Mouse (Mus musculus): ENCODE results near the gene Med22. TPM values are rescaled to one million over a fixed set of nuclear protein-coding genes. Genes with fewer than 3 reads are reported as not detected.

Med22 gene
- total RNA-seq (2021), result 10 to 100 TPM; 23.7 to 25.6 TPM

DNA sequence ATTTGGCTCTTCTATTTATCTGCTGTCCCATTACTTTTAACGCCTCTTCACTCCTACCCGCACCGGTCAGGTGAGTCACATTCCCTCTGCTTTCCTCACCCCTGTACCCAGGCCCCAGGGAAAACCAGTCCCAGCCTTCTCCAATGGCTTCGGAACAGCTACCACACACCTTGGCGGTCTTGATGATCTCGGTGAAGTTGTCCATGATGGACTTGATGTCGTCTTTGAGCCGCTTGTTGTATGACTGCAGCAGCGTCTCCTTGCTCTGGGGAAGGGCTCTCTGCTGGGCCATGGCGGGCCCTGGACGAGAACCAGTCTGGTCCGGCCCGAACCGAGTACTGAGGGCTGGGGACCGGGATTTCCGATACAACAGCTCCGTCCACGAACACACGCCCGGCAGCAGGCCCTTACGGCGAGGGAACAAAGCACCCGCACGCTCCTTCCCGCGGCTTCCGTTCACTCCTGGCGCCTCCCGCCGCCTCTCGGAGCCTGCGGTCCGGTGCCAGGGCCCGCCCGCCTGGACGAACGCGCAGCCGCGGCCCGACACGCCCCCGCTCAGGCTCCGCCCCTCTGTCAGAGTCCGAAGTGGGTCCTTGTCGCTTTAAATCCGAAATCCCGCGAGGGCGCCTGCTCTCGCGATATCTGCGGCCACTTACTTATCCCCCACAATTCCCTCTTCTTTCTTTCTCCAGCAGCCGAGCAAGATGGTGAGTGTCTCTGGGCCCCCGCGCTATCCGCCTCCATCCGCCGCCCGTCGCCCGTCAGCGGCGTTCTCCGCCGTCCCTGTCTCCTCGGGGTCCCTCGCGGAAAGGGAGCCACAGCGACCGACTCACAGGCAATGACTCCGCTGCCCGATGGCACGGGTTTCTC lies at the start of gene Med22, which contains the start of gene Rpl7a:
TSS of gene Med22 (minus strand) at position 554 of the 870 bp plus-strand sequence.
TSS of gene Rpl7a (plus strand) at position 641 of the 870 bp plus-strand sequence.
- peak; percentile 99 for DNase-seq (ENCODE audit: low spot score)
- intact Hi-C loops (cut with DNase I), result loop anchor here (5.0 kb wide), 1 partner anchor 97 kb away; the partner anchor contains the start of gene Cacfd1

DNA sequence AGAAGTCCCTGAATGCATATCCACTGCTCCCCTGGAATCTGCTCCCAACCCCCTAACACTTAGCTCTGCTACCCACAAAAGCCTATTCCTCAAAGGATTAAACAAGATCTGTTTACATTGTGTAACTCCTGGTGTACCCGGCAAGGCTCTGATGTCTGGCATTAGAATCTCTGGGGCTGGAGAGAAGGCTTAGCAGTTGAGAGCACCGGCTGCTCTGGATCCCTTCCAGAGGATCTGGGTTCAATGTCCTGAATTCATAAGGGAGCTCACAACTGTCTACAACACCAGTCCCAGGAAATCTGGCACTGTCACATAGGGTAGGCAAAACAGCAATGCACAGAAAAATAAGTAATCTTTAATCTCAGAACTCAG lies 47.0 kb upstream of the Med22 start:
- DNase-seq (ENCODE audit: low spot score), result no peak
- intact Hi-C loops (cut with DNase I), result no loop called here

DNA sequence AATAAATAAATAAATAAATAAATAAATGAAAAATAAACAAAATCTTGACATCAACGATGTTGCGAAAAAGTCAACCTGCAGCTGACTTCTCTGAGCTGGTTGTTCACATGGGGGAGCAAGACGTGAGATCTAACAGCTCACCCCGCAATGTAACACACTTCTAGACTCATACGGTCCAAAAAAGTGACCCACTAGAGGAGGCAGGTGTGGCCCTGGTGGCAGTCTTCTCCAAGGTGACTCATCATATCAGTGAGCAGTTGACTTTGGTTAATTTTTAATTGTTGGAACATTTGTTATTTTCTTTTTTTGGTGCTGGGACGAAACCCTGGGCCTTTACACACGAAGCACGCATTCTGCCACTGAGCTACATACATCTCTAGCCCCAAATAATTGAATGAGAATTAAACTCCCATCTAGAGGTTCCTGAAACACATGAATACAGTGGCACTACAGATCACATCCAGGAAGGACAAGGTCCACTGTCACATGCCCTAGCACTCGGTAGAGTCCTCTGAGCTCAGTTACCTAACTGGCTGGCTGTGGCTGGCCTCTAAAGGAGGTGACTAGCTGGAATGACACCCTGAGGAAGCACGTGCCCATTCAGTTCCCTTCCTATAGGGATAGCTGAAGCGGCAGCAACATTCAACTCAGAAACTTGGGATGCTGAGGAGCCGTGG lies 46.5 kb upstream of the Med22 start:
- intact Hi-C loops (cut with DNase I), result no loop called here
- DNase-seq (ENCODE audit: low spot score), result no peak

DNA sequence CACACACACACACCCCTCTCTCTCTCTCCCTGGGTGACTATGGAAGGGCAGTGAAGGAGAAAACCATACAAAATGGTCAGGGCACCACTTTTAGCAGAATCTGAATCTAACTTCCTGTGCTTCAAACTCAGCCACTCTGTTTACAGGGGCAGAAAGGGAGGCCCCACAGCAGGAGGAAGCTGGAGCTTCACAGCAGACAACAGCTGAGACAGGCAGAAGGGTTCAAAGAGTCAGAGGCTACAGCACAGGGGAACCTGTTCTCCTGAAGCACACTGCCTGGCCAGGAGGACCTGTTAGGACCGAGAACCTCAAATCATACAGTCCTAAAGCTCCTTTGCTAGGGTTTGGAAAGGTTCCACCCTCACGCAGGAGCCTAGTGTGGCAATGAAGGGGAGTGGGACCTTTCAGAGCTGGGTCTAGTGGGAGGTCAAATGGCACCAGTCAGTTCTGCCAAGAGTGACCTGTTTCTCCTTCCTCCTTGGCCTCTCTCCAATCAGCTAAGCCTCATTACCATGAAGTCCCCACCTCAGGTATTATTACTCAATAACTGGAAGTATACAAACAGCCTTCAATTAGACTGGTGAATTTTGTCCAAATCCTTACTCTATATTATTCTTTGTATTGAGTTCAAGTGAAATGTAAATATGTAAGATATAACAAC lies 44.4 kb upstream of the Med22 start:
- intact Hi-C loops (cut with DNase I), result no loop called here
- DNase-seq (ENCODE audit: low spot score), result no peak

DNA sequence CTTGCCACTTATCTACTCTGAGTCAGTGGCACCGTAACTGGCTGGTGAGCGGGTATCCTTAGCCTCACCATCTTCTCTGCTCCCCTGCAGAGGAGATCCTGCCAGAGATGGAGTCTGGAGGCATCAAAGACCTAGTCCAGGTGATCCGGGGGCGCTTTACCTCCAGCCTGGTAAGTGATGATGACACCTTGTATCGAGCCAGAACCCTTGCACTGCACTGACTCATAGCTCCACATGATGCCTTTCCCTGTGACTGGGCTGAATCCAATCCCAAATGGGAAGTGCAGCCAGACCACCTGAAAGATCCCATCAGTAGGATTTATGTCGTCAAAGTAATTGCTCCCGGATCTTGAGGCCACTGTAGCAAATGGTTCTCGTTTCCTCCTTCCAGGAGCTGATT lies 42.4 kb upstream of the Med22 start:
- intact Hi-C loops (cut with DNase I), result no loop called here
- no peak for DNase-seq (ENCODE audit: low spot score)

DNA sequence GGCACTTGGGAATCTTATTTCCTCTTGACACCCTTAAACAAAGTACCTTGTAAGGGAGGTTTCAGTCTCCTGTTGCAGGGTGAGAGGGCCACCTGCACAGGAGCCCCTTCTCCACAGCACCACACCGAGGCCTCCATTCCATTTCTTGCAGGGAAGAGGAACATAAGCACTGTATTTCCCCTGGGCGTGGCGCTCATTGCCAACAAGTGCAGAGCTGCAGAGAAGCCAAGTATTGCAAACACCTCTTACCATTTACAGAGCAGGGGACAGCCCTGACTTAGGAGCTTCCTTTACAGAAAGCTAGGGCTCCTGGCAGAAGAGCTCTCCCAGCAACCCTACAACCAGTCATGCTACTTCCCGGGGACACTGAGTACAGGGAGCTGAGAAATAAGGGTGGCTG lies 41.7 kb upstream of the Med22 start:
- DNase-seq (ENCODE audit: low spot score), result no peak
- intact Hi-C loops (cut with DNase I), result no loop called here

DNA sequence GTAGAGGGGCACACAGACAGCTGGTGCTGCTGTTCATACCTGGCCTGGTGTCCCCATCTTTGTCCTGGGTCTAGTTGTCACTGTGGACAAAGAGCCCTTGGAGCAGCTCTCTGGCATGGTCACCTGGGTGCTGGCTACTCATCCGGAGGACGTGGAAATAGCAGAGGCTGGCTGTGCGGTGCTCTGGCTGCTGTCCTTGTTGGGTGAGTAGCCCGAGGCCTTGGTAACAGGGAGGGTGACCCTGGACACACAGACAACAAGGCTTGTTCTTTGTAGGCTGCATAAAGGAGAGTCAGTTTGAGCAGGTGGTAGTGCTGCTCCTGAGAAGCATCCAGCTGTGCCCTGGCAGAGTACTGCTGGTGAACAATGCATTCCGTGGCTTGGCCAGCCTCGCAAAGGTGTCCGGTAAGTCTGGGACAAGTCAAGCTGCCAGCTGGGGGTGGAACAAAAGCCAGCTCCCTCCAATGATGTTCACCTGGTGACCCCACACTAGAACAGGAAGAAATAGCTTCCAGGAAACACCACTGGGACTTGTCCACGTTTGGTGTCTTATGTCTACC lies 40.9 kb upstream of the Med22 start:
- DNase-seq (ENCODE audit: low spot score), result no peak
- intact Hi-C loops (cut with DNase I), result no loop called here

DNA sequence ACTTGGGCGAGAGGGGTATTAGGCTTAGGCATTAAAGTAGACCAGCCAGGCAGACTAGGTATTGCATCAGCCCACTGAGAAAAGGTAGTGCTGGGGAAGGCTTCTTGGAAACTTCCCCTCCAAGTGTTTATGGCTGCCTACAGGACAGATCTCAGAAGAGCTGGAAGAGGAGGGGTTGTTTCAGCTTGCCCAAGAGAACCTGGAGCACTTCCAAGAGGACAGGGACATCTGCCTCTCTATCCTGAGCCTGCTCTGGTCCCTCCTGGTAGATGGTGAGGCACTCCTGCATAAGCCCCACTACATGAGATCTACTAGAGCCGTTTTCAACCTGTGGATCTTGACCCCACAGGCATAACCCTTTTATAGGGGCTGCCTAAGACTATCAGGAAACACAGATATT lies 39.9 kb upstream of the Med22 start:
- no peak for DNase-seq (ENCODE audit: low spot score)
- intact Hi-C loops (cut with DNase I), result no loop called here

DNA sequence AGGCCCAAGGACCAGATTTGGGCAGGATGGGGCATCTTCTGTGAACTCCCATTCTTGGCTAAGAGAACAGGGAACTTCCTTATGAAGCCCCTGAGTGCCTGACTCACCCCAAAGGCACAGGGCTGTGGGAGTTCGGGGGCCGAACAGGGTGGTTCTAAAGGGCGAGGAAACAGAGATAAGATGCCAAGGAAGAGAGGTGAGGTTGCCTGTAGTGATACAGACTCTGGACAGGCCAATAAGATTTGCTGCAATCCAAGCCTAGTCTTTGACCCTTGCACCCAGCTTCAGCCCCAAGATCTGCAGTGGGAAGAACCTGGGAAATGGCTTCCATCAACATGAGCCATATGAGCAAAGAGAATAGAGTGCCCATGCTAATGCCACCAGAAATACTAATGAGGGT lies 32.8 kb upstream of the Med22 start:
- intact Hi-C loops (cut with DNase I), result no loop called here
- DNase-seq (ENCODE audit: low spot score), result no peak

DNA sequence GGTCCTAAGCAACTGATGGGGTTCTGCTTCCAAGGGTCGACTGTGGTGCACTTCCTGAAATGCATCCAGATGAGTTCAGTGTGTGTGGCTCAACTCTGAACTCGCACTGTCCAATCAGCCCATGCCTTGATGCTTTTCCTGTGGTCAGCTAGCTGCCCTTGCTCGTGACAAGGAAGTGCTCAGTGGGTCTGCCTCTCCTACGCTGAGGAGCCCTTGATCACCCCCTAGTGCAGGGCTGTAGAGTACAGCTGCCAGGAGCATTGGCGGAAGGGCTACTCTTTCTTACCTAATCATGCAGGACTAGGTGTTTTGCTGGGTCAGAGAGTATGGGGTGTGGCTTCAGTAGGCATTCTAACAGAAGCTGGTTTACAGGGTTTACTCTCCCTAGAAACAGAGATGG lies 31.1 kb upstream of the Med22 start:
- no peak for DNase-seq (ENCODE audit: low spot score)

DNA sequence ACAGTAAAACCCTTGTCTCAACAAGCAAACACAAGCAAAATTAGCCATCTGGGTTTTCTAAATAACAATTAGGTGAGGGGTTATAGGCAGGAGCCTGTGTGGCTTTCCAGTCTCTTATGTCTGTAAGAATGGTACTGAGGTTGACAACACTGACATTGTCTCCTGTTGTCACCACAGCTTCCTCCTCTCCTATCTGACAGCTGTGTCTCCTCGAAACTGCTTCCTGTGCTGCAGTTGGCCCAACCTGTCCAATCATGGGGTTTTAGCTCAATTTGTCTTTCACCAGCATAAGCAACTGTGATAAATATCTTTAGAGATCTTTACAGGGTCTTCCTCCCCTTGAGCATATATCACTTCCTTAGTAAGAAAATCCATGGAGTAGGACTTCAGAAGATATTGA lies 25.9 kb upstream of the Med22 start:
- intact Hi-C loops (cut with DNase I), result loop anchor here (2.0 kb wide), 1 partner anchor 28 kb away; the partner anchor contains the start of gene Rexo4

More for the DNA sequence above, 31.1 kb upstream of the Med22 start:
- intact Hi-C loops (cut with DNase I), result no loop called here

DNA sequence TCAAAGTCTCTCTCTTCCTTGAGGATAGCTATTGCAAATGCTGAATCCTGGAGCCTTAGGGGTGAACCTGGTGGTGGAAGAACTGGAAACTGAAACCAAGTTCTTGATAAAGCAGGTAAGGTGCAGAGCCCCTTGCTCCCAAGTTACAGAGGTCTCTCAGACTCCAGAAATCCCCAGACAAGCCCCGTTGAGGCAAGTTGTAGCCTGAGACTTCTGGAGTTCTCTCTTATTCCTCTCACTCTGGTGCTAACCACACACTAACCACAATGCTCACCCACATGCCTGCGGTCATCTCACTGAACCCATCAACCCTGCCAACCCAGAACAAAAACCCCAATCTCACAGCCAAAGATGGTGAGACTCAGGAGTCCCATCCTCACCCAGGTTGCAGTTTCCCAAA lies 24.8 kb upstream of the Med22 start:
- intact Hi-C loops (cut with DNase I), result no loop called here
- DNase-seq (ENCODE audit: low spot score), result no peak

More for the DNA sequence above, 25.9 kb upstream of the Med22 start:
- no peak for DNase-seq (ENCODE audit: low spot score)

DNA sequence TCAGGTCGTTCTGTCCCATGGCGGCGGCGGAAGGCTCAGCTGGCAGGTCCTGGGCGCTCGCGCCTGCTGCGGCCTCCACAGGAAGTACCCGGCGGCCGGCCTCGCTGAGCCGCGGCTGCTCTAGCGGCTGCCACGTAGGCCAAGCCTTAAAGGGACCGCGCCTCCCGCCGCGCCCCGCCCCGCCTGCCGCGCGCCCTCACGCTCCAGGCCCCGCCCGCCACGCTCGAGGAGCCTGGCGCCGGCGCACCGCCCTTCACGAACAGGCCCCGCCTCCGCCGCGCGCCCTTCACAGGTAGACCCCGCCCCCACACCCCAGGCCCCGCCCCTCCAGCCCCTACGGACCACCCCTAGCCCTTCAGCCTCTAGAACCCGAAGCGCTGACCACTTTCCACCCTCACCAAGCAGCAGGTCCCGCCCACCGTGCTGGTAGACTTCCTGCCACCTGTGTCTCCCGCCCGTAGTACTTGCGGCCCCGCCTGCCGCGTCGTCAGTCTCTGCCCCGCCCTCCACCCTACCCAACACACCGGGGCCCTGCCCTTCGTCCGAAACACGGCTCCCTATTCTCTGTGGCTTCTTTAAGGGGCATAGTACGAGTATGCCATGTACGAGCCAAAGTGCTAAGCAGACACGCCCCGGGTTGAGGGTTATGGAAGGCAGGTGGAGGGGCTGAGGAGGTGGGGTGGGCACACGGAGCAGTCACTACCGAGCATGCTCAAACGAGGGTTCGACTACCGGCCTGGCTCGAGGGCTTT lies 23.0 kb upstream of the Med22 start, which contains the start of the genes Surf4 and Stkld1:
TSS of gene Surf4 (minus strand) at position 625 of the 752 bp plus-strand sequence.
TSS of gene Stkld1 (plus strand) at position 744 of the 752 bp plus-strand sequence.
- DNase-seq (ENCODE audit: low spot score), result peak; percentile 86
- intact Hi-C loops (cut with DNase I), result loop anchor here (2.0 to 5.0 kb wide), 3 partner anchors 17 to 304 kb away; partner anchors contain the start of genes Surf1 and Surf2

DNA sequence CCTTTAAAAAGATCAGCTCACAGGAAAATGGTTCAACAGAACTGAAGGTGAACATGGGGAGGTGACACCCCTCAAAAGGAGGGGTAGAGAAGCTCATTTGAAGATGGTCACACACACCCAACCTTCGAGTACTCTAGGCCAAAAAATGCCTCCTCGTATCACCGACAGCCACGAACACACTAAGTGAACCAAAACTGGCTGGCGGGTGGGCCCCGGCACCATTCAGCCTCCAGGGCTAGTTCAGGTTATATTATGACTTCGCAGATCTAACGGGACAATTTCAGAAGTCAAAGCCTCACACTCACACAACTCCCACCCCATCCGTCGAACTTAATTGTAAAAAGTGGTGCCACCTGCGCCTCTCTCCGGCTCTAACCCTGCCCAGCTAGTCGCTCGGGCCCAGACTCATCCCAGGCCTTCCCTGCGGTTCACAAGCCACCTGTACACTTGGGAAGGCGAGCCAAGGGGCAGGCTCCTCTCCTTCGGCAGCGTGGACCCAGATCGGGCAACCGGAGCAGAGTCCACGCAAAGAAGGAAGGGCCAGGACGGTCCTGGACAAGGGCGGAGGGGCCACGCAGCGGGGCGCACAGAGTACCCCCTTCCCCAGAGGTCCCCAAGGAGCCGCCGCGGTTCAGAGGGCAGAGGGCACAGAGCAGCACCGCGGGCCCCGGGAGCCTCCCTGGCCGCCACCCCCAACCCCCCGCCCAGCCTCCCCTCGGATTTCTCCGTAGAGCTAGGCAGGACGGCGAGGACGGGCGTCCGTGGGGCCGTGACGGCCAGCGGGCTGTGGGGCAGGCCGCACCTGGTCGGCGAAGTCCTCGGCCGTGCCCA lies 22.2 kb upstream of the Med22 start:
- intact Hi-C loops (cut with DNase I), result loop anchor here (2.0 to 5.0 kb wide), 3 partner anchors 16 to 305 kb away; partner anchors contain the start of genes Surf1 and Surf2
- DNase-seq (ENCODE audit: low spot score), result no peak

DNA sequence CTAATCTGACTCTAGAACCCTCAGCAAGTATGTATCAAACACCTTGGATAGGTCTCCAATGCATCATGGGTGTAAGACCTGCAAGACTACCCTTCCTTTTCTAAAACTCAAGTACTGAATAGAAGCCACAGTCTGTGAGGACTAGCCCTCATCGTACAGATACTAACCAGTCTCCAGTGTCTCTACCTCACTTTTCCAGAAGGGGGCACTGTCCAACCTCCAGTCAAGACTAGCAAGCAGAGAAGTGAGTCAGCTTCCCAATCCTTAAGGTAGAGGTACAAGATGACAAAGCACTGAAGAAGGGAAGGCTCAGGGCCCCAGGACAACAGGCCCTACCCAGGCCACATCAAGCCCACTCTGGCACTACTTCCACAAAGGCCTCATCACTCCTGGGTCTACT lies 19.9 kb upstream of the Med22 start:
- no peak for DNase-seq (ENCODE audit: low spot score)
- intact Hi-C loops (cut with DNase I), result loop anchor here (2.0 to 5.0 kb wide), 3 partner anchors 82 to 307 kb away; no protein-coding TSS in a partner anchor

DNA sequence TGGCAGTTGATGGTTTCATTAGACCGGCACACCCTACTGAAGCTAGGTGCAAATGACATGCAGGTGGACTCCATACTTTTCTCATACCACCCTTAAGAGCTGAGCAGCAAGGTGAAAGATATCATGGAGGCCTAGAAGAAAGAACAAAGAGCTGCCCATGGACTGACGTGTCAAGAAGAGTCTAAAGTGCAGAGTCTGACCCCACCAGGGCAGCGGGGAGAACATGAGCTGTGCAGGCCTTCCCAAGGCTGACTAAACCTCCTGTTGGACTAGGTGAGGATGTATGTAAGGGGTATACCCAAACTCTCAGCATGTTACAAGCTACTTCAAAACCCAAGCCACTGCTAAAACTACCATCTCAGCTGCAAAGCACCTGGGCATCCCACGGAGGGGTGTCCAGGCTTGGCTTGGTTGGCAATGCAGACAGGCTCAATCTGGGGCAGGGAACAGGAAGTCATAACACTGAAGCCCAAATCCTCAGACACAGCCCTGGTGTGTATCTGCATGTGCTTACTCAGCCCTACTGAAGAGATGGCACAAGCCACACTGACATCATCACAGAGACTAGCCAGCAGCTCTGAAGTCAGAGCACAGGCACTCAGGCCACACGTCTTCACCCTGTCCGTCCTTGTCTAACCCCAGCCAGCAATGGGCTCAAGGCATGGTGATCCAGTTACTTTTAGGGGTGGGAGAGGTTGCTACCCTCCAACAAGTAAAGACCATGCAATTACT lies 17.4 kb upstream of the Med22 start:
- no peak for DNase-seq (ENCODE audit: low spot score)
- intact Hi-C loops (cut with DNase I), result no loop called here

DNA sequence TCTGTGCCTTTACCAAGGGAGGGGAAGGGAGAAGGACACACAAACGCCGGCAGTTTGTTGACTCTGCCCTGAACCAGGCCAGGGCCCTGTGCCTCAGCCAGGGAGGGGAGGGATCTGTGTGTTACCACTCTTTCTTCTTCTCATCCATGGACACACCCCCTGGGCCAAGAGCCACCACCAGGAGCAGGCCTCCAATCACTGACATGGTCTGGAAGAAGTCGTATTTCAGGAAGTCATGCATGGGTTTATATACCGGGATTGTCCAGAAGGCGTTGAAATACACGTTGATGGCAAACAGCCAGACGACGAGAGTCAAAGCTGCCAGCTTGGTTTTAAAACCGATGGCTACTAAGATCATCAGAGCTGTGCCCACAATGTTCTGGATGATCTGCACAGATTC lies 11.3 kb upstream of the Med22 start:
- intact Hi-C loops (cut with DNase I), result no loop called here
- DNase-seq (ENCODE audit: low spot score), result no peak
